Mouse (Mus musculus): ENCODE data around the gene Brpf3.

DNA sequence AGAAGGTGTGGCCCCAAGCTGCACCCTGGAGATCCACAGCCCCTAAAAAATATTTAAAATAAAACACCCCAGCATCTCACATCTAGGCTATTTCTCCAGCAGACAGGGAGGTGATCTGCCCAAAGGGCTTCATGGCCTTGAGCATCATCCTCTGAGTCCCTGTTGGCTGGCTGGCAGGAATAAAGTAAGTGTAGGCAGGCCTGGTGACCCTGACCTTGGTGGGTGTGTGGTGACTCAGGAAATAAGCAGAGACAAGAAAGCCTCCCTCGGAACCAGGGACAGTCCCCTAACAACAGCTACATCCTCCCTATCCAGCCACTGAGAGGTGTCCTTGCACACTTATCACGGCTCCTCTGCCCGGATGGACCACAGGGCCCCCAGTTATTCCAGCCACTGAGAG, 20.1 kb upstream of the Brpf3 start:
- TF ChIP-seq GATA1 (IDR thresholded peaks at IDR 0.05; ENCODE audit: low read length) (no peak), TAL1 (IDR thresholded peaks at IDR 0.05; ENCODE audit: low read length) (no peak)
